Mouse (Mus musculus): ENCODE results near the gene Hist1h4k. TPM values are rescaled to one million over a fixed set of nuclear protein-coding genes. Genes with fewer than 3 reads are reported as not detected.

The Hist1h4k gene
- total and polyA plus RNA-seq, 3 experiments = 4.9 to 31.5 (median 24.6) TPM

DNA sequence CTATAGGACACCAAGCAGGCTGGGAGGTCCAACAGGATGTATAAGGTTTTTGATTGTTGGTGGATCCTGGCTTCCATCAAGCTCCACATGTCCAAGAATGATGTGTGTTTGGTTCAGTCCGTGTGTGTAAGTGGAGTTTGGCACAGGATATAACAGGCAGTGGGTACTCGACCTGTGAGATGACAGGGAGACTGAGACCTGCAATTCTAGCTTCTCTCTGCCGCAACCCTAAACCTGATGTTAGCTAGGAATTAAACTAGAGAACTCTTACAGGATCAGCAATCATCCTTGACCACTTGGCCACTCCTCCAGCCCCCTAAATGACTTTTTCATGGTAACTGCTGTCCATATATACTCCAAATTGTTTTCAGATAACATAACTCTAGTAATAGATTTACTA is 2.1 kb upstream of the Hist1h4k start:
- 50% methylated on average over 3 of the region's 3 CpGs for WGBS
- intact Hi-C loops (cut with DNase I) = loop anchor here (2.0 to 10.0 kb wide), 4 partner anchors 34 to 1982 kb away; partner anchors contain the start of genes Hist1h1c, Hist1h2ac, Hist1h2ag and Hist1h2an
- no peak for DNase-seq
- Histone ChIP-seq H3K27me3 (ENCODE audit: control insufficient read depth, insufficient read depth, low read length) (no peaks in the 10 kb centered on the region), H3K79me2 (replicated peaks; ENCODE audit: control insufficient read depth, insufficient read depth, low read length) (no peaks in the 10 kb centered on the region), H3K9ac (ENCODE audit: low read depth, low read length) (no peak overlapping the region), H3K27ac (no peak overlapping the region), H3K4me1 (ENCODE audit: control insufficient read depth, insufficient read depth, low read length) (no peaks in the 10 kb centered on the region; the same call in none of the 2 replicates), H3K36me3 (ENCODE audit: control insufficient read depth, insufficient read depth, low read length) (peaks cover 2% of the 10 kb centered on the region; the same call in 1 of the 2 replicates), H3K4me3 (no peak overlapping the region)
- TF ChIP-seq CTCF (IDR thresholded peaks at IDR 0.05) (no peak), EP300 (IDR thresholded peaks at IDR 0.05; ENCODE audit: insufficient read depth, low read depth, low read length) (no peak), POLR2A (IDR thresholded peaks at IDR 0.05; ENCODE audit: insufficient read depth, low read depth, low read length) (no peak)

DNA sequence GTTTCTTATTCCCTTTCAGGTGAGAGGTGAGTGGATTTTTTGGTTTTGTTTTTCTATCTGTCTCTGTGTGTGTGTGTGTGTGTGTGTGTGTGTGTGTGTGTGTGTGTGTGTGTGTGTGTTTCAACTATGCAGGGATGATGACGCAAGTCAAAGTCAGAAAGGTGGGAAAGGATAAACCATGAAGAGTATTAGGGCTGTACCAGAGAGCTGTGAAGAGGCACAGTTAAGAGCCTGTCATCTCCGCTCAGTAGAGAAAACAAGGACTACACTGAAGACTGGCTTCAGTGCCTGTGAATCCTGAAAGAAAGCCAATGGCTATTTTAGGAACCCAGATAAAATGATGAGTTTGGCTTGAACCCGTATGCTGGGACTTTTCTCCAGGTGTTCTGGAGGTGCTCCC is 1.5 kb upstream of the Hist1h4k start:
- DNase-seq = no peak
- intact Hi-C loops (cut with DNase I) = loop anchor here (2.0 to 10.0 kb wide), 7 partner anchors 17 to 1983 kb away; partner anchors contain the start of genes Hist1h1c, Hist1h2ac, Hist1h2ag and Hist1h2an
- WGBS = 46% methylated on average over 3 of the region's 3 CpGs
- Histone ChIP-seq H3K79me2 (replicated peaks; ENCODE audit: control insufficient read depth, insufficient read depth, low read length) (no peaks in the 10 kb centered on the region), H3K27ac (no peak overlapping the region), H3K27me3 (ENCODE audit: control insufficient read depth, insufficient read depth, low read length) (no peaks in the 10 kb centered on the region), H3K9ac (ENCODE audit: low read depth, low read length) (no peak overlapping the region), H3K4me1 (ENCODE audit: control insufficient read depth, insufficient read depth, low read length) (no peaks in the 10 kb centered on the region; the same call in none of the 2 replicates), H3K36me3 (ENCODE audit: control insufficient read depth, insufficient read depth, low read length) (peaks cover 2% of the 10 kb centered on the region; the same call in 1 of the 2 replicates), H3K4me3 (no peak overlapping the region)
- TF ChIP-seq EP300 (IDR thresholded peaks at IDR 0.05; ENCODE audit: insufficient read depth, low read depth, low read length) = no peak
- no peak for TF ChIP-seq POLR2A (IDR thresholded peaks at IDR 0.05; ENCODE audit: insufficient read depth, low read depth, low read length)
- TF ChIP-seq CTCF (IDR thresholded peaks at IDR 0.05) = no peak

DNA sequence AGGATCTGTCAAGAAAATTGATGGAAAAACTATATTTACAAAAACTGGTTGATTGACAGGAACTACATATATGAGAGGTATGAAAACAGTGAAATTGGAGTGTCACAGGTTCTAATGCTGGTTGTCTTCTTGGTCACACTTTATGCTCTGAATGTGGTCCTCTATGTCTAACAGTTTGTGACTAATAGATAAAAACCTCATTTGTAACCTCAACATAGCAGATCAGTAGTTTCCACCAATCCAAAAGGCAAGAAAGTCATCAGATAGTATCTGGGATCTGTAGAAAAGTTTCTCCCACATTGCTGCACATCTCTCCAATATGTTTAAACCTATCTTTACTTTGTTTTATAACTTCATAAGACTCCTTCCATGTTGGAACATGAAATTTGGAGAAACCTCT is 1.1 kb upstream of the Hist1h4k start:
- H3K79me2 ChIP-seq (replicated peaks; ENCODE audit: control insufficient read depth, insufficient read depth, low read length) = no peaks in the 10 kb centered on the region
- no peak overlapping the region for H3K27ac ChIP-seq
- no peak overlapping the region for H3K9ac ChIP-seq (ENCODE audit: low read depth, low read length)
- no peaks in the 10 kb centered on the region for H3K27me3 ChIP-seq (ENCODE audit: control insufficient read depth, insufficient read depth, low read length)
- peaks cover 2% of the 10 kb centered on the region; the same call in 1 of the 2 replicates for H3K36me3 ChIP-seq (ENCODE audit: control insufficient read depth, insufficient read depth, low read length)
- H3K4me3 ChIP-seq = no peak overlapping the region
- no peak for DNase-seq
- H3K4me1 ChIP-seq (ENCODE audit: control insufficient read depth, insufficient read depth, low read length) = no peaks in the 10 kb centered on the region; the same call in none of the 2 replicates
- TF ChIP-seq EP300 (IDR thresholded peaks at IDR 0.05; ENCODE audit: insufficient read depth, low read depth, low read length) = no peak
- TF ChIP-seq CTCF (IDR thresholded peaks at IDR 0.05) = no peak
- TF ChIP-seq POLR2A (IDR thresholded peaks at IDR 0.05; ENCODE audit: insufficient read depth, low read depth, low read length) = no peak
- intact Hi-C loops (cut with DNase I) = loop anchor here (2.0 to 10.0 kb wide), 6 partner anchors 17 to 1983 kb away; partner anchors contain the start of genes Hist1h1c, Hist1h2ac, Hist1h2ag and Hist1h2bc

DNA sequence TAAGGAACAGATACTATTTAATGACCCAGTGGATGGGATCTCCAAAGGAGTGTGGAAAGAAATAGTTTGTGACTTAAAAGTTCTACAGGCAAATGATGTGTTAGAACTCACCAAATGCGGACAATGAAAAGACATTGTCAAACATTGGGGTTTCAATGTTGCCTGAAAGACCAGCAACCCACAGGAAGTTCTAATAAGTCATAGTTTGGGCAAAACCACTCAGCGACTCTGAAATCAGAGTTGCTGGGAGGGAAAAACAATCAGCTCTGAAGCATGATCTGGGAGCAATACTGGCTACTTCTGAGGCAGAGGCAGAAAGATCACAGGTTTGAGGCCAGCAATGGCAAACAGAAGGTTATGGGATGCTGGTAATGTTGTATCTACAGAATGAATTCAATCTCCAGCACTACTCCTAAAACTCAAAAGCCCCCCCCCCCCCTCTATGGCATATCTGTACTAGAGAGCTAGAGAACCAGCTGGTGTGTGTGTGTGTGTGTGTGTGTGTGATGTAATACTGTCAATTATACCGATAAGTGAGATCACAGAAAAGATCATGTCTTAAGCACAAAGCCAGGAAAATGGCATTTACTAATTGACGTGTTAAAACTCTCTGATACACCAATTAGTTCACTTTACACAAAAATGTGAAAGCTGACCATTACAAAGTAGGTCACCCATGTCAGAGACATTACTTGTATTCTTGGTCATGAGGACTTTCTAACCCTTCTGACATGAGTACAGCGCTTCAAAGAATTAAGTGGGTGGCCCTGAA is 732 bp downstream of the Hist1h4k start:
- H3K79me2 ChIP-seq (replicated peaks; ENCODE audit: control insufficient read depth, insufficient read depth, low read length) = no peaks in the 10 kb centered on the region
- peak overlapping the region; percentile 52 for H3K4me3 ChIP-seq
- intact Hi-C loops (cut with DNase I) = loop anchor here (2.0 to 10.0 kb wide), 6 partner anchors 15 to 1985 kb away; partner anchors contain the start of genes Hist1h1c, Hist1h2ac, Hist1h2ag and Hist1h2bc
- WGBS = 27% methylated on average over 5 of the region's 5 CpGs
- peaks cover 2% of the 10 kb centered on the region; the same call in 1 of the 2 replicates for H3K36me3 ChIP-seq (ENCODE audit: control insufficient read depth, insufficient read depth, low read length)
- no peak overlapping the region; the same call in 1 of the 2 replicates for H3K27ac ChIP-seq
- no peaks in the 10 kb centered on the region for H3K27me3 ChIP-seq (ENCODE audit: control insufficient read depth, insufficient read depth, low read length)
- H3K9ac ChIP-seq (ENCODE audit: low read depth, low read length) = peak overlapping the region; percentile 69; the same call in 1 of the 2 replicates
- DNase-seq = no peak
- no peak for TF ChIP-seq CTCF (IDR thresholded peaks at IDR 0.05)
- no peak for TF ChIP-seq EP300 (IDR thresholded peaks at IDR 0.05; ENCODE audit: insufficient read depth, low read depth, low read length)
- TF ChIP-seq POLR2A (IDR thresholded peaks at IDR 0.05; ENCODE audit: insufficient read depth, low read depth, low read length) = no peak
- H3K4me1 ChIP-seq (ENCODE audit: control insufficient read depth, insufficient read depth, low read length) = no peaks in the 10 kb centered on the region; the same call in none of the 2 replicates

DNA sequence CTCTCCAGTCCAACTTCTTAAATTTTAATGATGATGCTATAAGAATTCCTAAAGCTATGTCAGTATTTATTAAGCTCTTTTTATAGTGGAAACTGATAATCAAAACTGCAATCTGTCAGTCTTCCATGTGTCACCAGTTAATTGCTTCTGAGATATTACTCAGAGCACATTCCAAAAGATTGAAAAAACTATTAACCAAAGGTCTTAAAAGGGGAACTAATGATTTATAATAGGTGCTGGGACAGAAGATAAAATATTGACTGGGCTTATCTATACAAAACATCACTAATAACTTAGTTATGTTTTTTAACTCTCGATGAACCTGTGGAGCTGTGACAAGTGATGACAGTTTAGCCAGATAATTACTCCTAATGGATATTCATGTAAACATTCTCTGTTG is 5.3 kb downstream of the Hist1h4k start:
- no peak overlapping the region for H3K9ac ChIP-seq (ENCODE audit: low read depth, low read length)
- no peak overlapping the region for H3K27ac ChIP-seq
- no peaks in the 10 kb centered on the region for H3K79me2 ChIP-seq (replicated peaks; ENCODE audit: control insufficient read depth, insufficient read depth, low read length)
- WGBS = 79% methylated on average over 1 of the region's 1 CpGs
- intact Hi-C loops (cut with DNase I) = no loop called here
- H3K4me1 ChIP-seq (ENCODE audit: control insufficient read depth, insufficient read depth, low read length) = no peaks in the 10 kb centered on the region; the same call in 1 of the 2 replicates
- H3K27me3 ChIP-seq (ENCODE audit: control insufficient read depth, insufficient read depth, low read length) = no peaks in the 10 kb centered on the region
- peaks cover 2% of the 10 kb centered on the region; the same call in 1 of the 2 replicates for H3K36me3 ChIP-seq (ENCODE audit: control insufficient read depth, insufficient read depth, low read length)
- H3K4me3 ChIP-seq = no peak overlapping the region
- TF ChIP-seq CTCF (IDR thresholded peaks at IDR 0.05) = no peak
- TF ChIP-seq POLR2A (IDR thresholded peaks at IDR 0.05; ENCODE audit: insufficient read depth, low read depth, low read length) = no peak
- no peak for TF ChIP-seq EP300 (IDR thresholded peaks at IDR 0.05; ENCODE audit: insufficient read depth, low read depth, low read length)
- no peak for DNase-seq
